Mouse (Mus musculus) large intestine, adult 2 months (tissue): ENCODE data around the gene Slc25a40. TPM values are rescaled to one million over a fixed set of nuclear protein-coding genes. Genes with fewer than 3 reads are reported as not detected.

Experiments
- DNase-seq: peaks from one replicate; pipeline ENCODE4 v3.0.0-alpha.2; 2012; ENCODE audit warnings: low read depth, low spot score
- WGBS: fragments of 180-500 bp; shearing (Covaris S2); methylation state at CpG from one replicate; pipeline ENCODE4 v1.1.7; 2018; 5-methylcytosine and 5-hydroxymethylcytosine counted together
- polyA plus RNA-seq: library from polyadenylated mRNA; depleted of rRNA; stranded (reverse); fragments of >200 nt; gene quantifications from 2 replicates; pipeline ENCODE4 v1.2.3, GENCODE M21; 2012; rRNA removed

The Slc25a40 gene
- polyA plus RNA-seq, 1 experiment, result 1.4 TPM

DNA sequence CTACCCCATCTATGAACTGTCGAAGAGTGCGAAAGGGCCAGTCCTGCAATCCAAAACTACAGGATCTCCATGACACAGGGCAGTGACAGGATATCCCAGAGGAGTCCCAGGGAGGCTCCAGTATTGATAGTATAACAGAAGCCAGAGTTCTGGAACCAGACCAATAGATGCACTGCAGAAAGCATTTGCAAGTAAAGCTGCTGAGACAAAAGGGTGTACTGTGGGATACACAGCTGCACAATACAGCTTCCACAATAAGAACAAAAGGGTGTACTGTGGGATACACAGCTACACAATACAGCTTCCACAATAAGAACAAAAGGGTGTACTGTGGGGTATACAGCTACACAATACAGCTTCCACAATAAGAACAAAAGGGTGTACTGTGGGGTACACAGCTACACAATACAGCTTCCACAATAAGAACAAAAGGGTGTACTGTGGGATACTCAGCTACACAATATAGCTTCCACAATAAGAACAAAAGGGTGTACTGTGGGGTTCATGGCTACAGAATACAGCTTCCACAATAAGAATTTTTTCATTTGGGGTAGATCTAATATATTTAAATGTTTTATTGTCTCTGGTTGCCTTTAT, 66.1 kb downstream of the Slc25a40 start:
- 92% methylated on average over 2 of the region's 2 CpGs for WGBS
- no peak for DNase-seq

DNA sequence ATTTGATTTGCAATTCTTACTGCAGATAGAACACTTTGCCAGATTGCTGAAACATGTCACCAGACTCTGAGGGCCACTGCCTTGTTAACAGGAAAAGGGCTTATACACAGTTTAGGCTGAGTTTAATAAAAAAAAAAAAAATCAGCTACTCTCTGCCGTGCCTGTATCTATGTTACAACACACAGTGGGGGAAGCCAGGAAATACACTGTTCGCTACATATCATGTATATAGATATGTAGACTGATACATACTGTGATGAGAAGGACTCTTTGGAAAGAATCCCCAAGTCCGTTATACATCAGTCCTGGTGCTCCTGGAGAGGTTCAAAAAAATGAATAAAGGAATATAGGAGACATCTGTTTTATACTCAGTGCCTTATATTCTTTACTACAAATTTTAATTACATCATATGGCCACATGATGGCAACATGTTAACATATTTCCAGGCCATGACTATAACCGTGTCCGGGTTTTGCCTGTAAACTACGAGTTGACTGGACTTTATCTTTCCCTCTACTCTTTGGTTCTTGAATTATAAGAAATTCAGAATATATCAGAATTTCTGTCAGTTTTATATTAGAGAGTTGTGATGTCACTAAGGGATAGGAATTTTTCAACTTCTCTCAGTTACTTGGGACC, 66.9 kb downstream of the Slc25a40 start:
- peak; percentile 22 for DNase-seq
- WGBS, result 32% methylated on average over 6 of the region's 6 CpGs

DNA sequence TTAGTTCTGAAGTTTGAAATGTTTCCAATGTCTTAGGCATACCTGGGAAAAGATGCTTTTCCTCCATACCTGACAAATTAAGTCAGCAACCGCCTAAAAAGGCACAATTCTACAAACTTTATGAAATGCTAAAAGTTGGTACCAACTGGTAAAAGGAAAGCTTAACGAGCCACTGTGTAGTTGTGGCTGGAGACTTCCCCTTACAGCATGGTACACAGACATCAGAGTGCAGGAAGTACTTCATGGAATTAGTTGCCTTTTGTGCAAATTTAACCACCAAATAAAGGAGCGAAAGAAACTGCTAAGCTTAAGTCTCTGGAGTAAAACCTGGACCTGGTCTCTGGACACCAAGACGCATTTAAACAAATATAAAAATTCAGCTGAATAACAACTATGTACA, 69.1 kb downstream of the Slc25a40 start:
- no peak for DNase-seq
- 77% methylated on average over 4 of the region's 4 CpGs for WGBS

Other genes with a start within 250 kb of the Slc25a40 start
- 0.27 and 0.32 TPM in 2 replicates for gene Adam22, start 54.7 kb upstream of the Slc25a40 start, polyA plus RNA-seq
- gene Dbf4, start 134 bp upstream of the Slc25a40 start, polyA plus RNA-seq, result 5.1 and 6.7 TPM in 2 replicates
- gene Rundc3b, start 200.1 kb downstream of the Slc25a40 start, polyA plus RNA-seq, result 2.8 and 3.4 TPM in 2 replicates
- 30.2 and 30.5 TPM in 2 replicates for gene Abcb1a, start 237.2 kb downstream of the Slc25a40 start, polyA plus RNA-seq